Mouse (Mus musculus) ES-E14 (cell line): ENCODE data around the gene Slc35b1.
A peak's percentile ranks its signal among the peaks of the same experiment; 100 is the strongest.

ENCODE experiments used
- HCFC1 ChIP-seq: IDR thresholded peaks from 2 replicates; pipeline ENCODE4 v1.6.1; 2012; ENCODE audit warnings: low read length, inconsistent platforms, borderline replicate concordance; ENCODE audit not compliant: insufficient read depth
- ZC3H11A ChIP-seq: IDR thresholded peaks from 2 replicates; pipeline ENCODE4 v1.6.1; 2012; ENCODE audit warnings: low read depth, mild to moderate bottlenecking, inconsistent platforms, low read length, borderline replicate concordance
- ZNF384 ChIP-seq: IDR thresholded peaks from 2 replicates; pipeline ENCODE4 v1.6.1; 2012; ENCODE audit warnings: low read depth, low read length, inconsistent platforms

GRCm38 (mm10) chr11:95337129-95337813, 47.2 kb upstream of the Slc35b1 start:
- TF ChIP-seq ZC3H11A: no peak
- TF ChIP-seq HCFC1: no peak
- TF ChIP-seq ZNF384: peak; percentile 34; the same call in 1 of the 2 replicates
